Mouse (Mus musculus) right cerebral cortex, postnatal 25 days (tissue): ENCODE results near the gene Dact1.
A peak's percentile ranks its signal among the peaks of the same experiment; 100 is the strongest.

ENCODE experiments used
- DNase-seq: peaks from one replicate; pipeline ENCODE4 v3.0.0; 2022

Gene Dact1

DNA sequence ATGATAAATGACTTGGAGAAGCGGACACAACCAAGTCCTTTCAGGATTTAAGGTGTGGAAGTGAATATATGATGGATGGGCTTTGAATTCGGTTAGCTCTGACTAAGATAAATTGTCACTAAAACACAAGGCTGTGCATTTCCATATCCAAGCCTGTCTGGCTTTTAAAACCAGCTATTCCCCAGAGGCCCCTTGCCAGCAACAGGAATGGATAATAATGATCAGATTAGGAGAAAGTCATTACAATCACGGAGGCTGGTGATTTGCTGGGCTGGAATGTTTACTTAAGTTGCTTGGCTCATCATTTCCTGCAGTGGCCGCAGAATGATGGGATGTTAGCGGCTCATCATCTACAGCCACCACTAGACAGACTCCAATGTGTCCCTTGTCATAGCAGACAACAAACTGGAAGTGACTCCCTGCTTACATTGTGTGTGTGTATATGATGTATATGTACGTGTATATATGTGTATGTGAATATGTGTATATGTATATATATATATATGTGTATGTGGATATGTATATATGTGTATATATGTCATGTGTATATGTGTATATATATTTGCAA is 28.3 kb downstream of the Dact1 start:
- DNase-seq, result no peak

DNA sequence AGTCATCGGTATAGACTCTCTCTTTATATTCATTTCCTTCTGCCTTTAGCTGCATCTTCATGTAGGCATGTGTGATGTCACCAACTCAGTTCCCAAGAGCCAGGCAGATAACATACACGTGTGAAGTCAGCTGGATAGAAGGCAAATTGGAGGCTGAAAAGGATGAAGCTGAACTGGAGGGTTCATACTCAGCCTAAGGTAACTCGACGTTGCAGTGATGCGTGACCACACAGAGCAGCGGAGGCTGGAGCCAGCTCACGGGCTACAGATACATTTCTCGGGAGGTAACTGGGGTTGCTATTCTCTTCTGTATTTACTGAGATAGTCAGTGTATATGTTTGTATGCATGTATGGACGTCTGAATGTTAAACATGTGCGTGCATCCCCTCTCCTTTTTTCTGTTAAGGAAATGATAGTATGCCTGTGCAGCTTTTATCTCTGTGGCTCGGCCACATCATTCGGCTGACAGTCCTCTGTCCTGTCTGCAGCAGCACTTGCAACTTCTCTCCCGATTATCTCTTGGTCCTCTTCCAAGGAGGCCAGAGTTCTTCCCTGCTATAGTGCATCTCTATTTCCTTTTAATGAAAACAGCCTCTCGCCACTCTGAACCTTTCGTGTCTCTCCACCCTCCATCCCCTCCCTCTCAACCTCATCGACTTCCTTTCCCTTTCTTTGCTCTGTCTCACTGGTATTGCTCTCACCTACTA is 29.6 kb downstream of the Dact1 start:
- DNase-seq, result no peak

DNA sequence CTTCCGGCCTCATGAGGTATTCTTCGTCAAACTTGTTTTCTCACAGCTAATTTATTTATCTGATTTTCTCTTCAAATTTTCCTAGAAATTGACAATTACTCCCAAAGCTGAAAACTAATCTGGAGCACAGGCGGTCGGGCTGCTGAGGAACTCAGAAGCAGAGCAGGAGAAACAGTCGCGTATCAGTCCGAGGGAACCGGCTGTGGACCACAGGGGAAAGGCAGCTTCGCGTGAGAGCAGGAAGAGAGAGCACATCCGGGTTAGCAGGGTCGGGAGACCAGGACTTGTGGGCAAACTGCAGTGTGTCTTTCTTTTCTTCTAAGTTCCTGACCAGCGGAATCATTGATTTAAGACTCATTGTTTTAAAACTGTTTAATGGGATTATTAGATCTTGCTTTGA is 32.7 kb downstream of the Dact1 start:
- no peak for DNase-seq

DNA sequence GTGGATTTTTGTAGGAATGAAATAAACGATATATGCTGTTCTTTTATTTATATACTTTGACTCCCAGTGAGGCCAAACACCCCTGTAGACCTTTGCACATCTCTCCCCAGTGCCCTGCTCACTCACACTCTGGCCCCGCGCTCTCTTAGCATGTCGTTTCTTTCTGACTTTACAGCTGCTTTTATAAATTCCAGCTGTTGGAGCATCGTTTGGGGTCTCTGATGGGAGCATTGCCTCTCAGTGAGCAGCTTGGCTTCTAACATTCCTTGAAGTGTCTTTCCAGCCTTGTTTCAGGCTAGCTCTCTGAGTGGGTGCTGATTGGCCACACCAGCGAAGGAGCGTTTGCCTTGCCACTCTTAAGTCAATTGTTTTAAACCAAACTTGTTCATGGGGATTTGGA is 35.8 kb downstream of the Dact1 start:
- no peak for DNase-seq

DNA sequence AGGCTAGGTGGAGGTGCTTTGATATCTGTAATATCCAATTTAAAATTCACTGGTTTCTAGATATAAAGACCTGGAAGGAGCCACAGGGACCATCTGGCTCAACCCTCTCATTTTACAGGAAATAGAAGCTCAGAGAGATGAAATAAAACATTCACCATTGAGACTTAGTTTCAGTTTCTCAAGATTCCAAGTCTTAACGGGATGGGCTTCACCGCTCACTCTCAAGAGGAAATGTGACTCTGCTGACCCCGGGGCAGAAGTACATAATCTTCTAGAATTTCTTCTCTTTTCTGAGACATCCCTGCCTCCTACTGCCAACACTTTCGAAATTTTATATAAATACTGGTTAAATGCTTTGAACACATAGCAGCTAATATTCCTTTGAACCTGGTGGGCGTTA is 36.4 kb downstream of the Dact1 start:
- DNase-seq, result no peak

DNA sequence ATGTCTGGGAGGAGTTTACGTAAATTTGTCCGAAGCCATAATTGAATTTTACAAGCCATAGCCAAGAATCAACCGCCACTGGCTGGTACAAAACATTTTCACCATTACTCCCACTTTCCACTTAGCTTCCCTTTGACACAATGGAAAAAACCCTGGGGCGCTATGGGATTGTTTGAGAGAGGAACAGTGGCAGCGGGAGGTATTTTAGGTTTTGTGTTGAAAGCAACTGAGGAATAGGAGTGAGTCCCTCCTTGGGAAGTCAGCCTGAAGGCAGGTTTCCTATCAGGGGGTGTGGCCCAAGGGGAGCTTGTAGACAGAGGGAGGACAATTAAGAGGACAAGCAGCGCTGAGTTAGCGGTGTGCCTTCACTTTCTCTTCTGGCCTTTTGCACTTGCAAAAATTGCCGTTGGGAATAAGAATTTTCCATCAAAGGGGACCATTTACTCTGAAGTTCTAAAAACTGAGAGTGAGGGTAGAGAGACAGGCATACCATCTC is 38.8 kb downstream of the Dact1 start:
- no peak for DNase-seq

DNA sequence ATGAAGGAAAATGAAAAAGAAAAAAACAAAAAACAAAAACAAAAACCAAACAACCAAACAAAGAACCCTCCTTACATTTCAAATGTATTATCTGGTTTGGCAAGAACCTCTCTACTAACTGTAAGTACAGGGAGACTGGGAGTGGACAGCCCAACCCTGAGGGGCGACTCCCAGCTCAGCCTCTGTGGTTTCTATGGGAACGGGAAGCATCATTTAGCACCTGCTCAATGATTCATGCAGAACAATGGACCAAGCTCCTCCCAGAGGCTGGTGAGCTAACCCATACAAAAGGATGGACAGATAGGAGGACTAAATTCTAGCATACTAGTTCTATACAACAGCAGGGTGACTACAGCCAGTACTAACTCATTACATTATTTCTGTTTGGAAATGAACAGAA is 40.4 kb downstream of the Dact1 start:
- DNase-seq, result no peak

DNA sequence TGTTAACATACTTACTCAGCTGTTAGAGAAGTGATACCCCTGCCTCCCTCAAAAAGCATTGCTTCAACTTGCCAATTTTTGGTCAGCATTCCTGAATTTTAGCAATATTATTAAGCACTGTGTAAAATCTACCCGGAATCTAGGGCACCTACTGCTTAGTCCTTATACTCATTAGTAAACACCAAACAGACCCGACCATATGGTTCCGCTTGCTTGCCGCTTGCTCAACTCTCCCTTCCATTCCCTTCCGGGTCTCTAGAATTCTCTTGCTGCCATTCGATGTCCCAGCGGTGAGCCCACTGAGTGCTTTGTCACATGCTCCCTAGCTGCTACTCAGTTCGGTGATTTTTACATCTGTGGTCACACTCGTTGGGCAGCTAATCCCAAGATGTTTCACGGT is 45.0 kb downstream of the Dact1 start:
- DNase-seq, result no peak

DNA sequence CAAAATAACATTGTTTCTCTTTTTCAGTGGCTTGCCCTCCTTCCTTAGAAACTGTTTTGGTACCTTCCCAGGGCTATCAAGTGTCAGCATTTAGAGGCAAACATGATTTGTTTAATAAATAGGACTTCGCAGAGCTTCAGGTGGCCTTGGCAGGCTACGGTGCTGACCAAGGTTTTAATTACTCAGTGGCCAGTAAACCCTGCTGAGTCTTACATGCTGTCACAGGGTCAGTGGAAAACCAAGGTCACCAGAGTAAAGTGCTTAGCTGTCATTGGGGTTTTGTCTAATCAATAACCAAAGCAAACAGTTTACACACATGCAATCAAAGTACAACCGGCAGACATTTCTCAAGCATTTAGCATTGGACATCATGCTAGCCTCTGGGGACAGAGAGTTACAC is 45.4 kb downstream of the Dact1 start:
- no peak for DNase-seq

DNA sequence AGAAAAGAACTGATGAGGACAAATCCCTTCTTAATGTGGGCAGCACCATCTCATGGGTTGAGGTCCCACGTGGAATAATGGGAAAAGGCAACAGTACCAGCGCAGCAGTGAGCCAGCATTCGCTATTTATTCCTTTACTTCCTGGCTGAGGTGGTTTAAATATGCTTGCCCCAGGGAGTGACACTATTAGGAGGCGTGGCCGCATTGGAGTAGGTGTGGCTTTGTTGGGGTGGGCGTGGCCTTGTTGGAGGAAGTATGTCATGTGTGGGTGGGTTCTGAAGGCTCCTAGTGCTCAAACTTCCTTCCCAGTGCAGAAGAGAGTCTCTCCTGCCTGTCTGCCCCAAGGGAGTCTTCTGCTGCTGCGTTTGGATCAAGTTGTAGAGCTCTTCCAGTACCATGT is 51.9 kb downstream of the Dact1 start:
- no peak for DNase-seq

DNA sequence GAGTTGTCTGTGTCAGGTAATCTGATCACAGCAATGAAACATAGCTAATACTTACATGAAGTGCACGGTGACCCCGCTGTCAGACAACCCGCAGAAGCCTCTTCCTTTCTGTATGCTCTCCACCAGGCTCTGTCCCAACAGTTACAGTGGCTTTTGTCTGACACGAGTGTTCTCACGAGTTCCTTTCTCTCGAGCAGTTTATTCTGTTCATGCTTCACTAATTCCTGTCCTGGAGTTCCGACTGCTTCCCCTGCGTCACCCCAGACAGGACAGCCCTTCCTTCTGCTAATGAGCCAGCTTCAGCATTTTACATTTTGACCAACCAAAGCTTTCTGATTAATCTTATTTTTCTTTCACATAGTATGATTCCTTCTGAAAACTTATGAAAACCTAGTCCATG is 52.7 kb downstream of the Dact1 start:
- no peak for DNase-seq

DNA sequence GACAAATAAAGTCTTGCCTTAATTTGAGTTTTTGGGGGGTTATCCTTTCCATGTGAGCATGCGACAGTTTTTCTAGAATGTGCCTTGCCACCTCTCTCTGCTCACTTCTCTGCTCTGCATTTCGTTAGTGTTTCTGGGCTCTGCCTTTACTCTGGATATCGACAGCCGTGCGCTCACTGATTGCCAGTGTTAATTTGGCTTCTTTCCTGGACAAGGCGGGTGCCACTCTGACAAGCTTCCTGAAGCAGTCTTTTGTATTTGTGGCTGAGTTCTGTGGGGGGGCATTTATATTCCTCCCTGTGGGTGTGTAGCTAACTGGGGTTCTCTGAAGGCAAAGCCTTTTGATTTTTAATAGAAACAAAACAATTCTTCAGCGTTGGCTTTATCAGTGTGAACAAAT is 54.4 kb downstream of the Dact1 start:
- no peak for DNase-seq

DNA sequence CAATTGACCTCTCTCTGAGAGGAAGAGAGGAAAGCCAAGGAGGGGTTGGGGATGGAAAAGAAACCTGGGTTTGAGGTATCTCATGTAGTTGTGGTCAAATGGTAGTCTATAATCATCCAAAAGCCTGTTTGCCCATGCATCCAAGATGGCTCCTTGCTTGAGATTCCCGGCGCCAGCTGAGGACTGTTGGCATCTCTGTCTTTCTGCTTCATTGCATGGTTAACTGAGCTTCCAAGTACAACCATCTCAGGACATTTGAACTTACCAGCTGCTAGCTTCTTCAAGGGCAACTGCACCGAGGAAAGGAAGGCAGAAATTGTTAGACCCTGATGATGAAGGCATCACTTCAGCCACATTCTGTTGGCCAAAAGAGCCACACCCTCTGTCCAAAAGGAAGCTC is 54.8 kb downstream of the Dact1 start:
- DNase-seq, result no peak

DNA sequence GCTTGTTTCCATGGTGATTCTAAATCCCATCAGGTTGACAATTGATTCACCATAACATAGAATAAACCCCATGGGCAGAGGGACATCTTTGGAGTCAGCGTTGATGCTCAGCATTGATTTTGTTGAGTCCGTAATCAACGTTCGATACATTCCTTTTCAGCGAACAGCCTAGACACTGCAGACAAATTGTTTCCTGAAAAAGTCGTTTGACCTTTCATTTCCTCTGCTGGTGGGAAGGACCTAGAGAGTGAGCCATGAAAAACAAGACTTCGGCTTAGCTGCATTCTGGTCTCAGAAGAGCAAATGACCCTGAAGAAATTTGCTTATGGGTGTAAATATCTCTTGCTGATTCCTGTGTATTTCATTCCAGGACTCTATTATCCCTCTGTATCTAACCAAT is 55.5 kb downstream of the Dact1 start:
- DNase-seq, result no peak

DNA sequence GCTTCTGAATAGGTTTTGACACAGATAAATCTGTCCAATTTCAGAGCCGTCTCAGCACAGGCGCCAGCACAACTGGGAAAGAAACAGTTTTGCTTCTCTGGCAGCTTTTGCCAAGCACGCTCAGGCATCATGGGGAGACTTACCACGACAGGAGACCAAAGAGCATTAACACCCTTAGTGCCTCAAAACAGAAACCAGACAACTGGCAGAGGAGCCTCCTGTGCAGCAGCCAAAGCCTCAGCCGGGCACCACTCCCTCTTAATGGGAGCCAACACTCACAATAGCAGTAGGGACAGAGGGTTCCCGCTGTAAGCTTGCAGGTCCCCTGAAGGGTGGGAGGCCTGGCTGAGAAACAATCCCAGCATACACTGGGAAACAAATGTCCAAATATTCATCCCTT is 56.5 kb downstream of the Dact1 start:
- peak; percentile 7 for DNase-seq

DNA sequence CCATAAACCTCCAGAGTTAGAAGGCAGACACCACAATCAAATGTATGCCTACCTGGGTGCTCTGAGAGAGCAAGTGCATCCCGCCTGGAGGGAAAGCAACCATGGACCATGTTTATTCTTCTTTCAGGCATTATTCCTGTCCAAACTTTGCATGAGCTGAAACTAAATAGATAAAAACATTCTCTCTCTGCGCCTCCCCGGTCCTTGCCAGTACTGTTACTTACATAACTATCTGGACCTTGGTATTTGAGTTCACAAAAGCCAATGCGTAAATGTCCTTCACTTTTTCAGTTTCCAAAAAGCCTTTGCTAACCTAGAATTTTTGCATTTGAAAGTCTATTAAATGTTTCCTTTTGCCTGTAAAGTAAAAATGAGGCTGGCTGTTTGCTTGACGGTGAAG is 58.9 kb downstream of the Dact1 start:
- DNase-seq, result no peak
